In the genomic region with DNA sequence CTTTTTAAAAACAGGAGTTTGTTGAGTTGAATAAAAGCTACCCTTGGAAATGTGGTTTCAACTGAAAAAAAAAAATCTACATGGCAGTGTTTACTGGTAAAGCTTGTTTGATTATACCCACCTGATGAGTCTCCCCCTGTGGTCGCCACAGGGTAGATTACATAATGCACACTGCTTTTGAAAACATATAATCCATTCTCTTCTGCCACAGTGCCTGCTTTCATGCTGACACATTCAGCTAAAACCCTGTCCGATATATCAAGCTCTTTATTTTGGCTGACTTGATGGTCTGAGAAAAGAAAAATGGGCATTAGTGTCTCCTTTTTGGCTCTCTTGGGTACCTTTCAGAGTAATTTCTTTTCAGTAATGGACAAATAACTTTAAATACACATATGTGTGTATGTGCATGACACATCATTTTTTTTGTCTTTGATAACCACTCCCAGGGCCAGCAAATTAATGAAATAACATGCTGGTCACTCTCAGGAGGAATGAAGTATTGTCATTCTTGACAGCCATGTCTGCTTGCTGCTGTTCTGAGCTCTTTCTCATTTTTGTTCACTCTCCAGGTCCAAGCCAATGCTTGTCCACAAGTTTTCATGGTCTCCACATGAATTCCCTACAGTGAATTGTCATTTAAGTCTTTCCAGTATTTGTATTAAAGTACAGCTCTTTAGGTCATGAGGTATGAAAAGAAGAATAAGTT, we compare ENCODE assay signal across 21 mouse cellular contexts.
DNase-seq lines count a peak whose midpoint lies in the region; ATAC-seq and TF ChIP-seq lines count a peak whose summit lies in the region.
"Had no signal": no experiment of that assay in that cellular context is flagged by ENCODE, and none has a peak within 500 bp of the region (broad histone marks: within the 10 kb centered on the region; RNA-seq: fewer than 3 reads in every experiment).

No protein-coding gene starts in this region.

- H3K36me3 ChIP-seq in forebrain, embryonic 11.5 days (ENCODE audit: control insufficient read depth, insufficient read depth, low read length): no peaks in the 10 kb centered on the region
- no peaks in the 10 kb centered on the region for H3K36me3 ChIP-seq in forebrain, postnatal 0 days (ENCODE audit: insufficient read depth)
- no peaks in the 10 kb centered on the region for H3K36me3 ChIP-seq in midbrain, embryonic 12.5 days
- no peaks in the 10 kb centered on the region for H3K36me3 ChIP-seq in midbrain, embryonic 13.5 days
- no peaks in the 10 kb centered on the region for H3K36me3 ChIP-seq in forebrain, embryonic 16.5 days (ENCODE audit: control insufficient read depth, insufficient read depth)
- no peaks in the 10 kb centered on the region for H3K36me3 ChIP-seq in hindbrain, embryonic 12.5 days
- H3K36me3 ChIP-seq: heart, embryonic 12.5 days; heart, embryonic 15.5 days; hindbrain, embryonic 10.5 days; hindbrain, embryonic 15.5 days had no signal

- H3K4me3 ChIP-seq in forebrain, embryonic 11.5 days (ENCODE audit: low read depth, low read length): no peak overlapping the region
- no peak overlapping the region for H3K4me3 ChIP-seq in forebrain, postnatal 0 days (ENCODE audit: low read depth, low read length)
- H3K4me3 ChIP-seq in midbrain, embryonic 12.5 days: no peak overlapping the region
- no peak overlapping the region for H3K4me3 ChIP-seq in midbrain, embryonic 13.5 days (replicated peaks)
- H3K4me3 ChIP-seq in forebrain, embryonic 16.5 days (replicated peaks; ENCODE audit: low read length): no peak overlapping the region
- no peak overlapping the region for H3K4me3 ChIP-seq in hindbrain, embryonic 12.5 days
- H3K4me3 ChIP-seq: heart, embryonic 12.5 days; heart, embryonic 15.5 days; hindbrain, embryonic 10.5 days; hindbrain, embryonic 15.5 days had no signal

- DNase-seq in forebrain, embryonic 11.5 days (ENCODE audit: low spot score): no peak
- no peak for DNase-seq in forebrain, postnatal 0 days
- DNase-seq: adrenal gland, adult 8-10 months; adrenal gland, postnatal 25 days; cerebellum, adult 18-20 months; cerebellum, adult 9-10 months; cerebellum, postnatal 14 days; gastrocnemius, postnatal 25 days; heart, adult 18-20 months; heart, postnatal 10 days; heart, postnatal 36 days had no signal

- no peaks in the 10 kb centered on the region for H3K27me3 ChIP-seq in forebrain, embryonic 11.5 days (ENCODE audit: control insufficient read depth, insufficient read depth, low read length)
- H3K27me3 ChIP-seq in forebrain, postnatal 0 days (ENCODE audit: insufficient read depth, low read length): no peaks in the 10 kb centered on the region
- H3K27me3 ChIP-seq in midbrain, embryonic 12.5 days: peaks cover 9% of the 10 kb centered on the region; the same call in 1 of the 2 replicates
- H3K27me3 ChIP-seq in midbrain, embryonic 13.5 days: peaks cover 6% of the 10 kb centered on the region; the same call in 1 of the 2 replicates
- no peaks in the 10 kb centered on the region for H3K27me3 ChIP-seq in forebrain, embryonic 16.5 days (replicated peaks; ENCODE audit: control insufficient read depth, insufficient read depth, low read length)
- H3K27me3 ChIP-seq in hindbrain, embryonic 12.5 days: no peaks in the 10 kb centered on the region
- H3K27me3 ChIP-seq: heart, embryonic 12.5 days; heart, embryonic 15.5 days; hindbrain, embryonic 15.5 days had no signal

- no peak overlapping the region for H3K9ac ChIP-seq in forebrain, embryonic 11.5 days (ENCODE audit: low read length)
- no peak overlapping the region for H3K9ac ChIP-seq in forebrain, postnatal 0 days
- H3K9ac ChIP-seq in midbrain, embryonic 12.5 days (replicated peaks): no peak overlapping the region
- H3K9ac ChIP-seq in midbrain, embryonic 13.5 days (replicated peaks): no peak overlapping the region
- no peak overlapping the region for H3K9ac ChIP-seq in forebrain, embryonic 16.5 days (replicated peaks; ENCODE audit: low read depth, low read length)
- H3K9ac ChIP-seq in hindbrain, embryonic 12.5 days: no peak overlapping the region
- H3K9ac ChIP-seq: heart, embryonic 12.5 days; heart, embryonic 15.5 days; hindbrain, embryonic 15.5 days had no signal

- no peak for TF ChIP-seq CTCF in forebrain, postnatal 0 days (IDR thresholded peaks at IDR 0.05; ENCODE audit: low read depth)

- no peaks in the 10 kb centered on the region for H3K9me3 ChIP-seq in forebrain, embryonic 11.5 days (ENCODE audit: control insufficient read depth, low read length)
- no peaks in the 10 kb centered on the region for H3K9me3 ChIP-seq in forebrain, postnatal 0 days (ENCODE audit: low read length)
- no peaks in the 10 kb centered on the region for H3K9me3 ChIP-seq in midbrain, embryonic 12.5 days
- no peaks in the 10 kb centered on the region for H3K9me3 ChIP-seq in midbrain, embryonic 13.5 days
- H3K9me3 ChIP-seq in forebrain, embryonic 16.5 days (ENCODE audit: control insufficient read depth, low read length): no peaks in the 10 kb centered on the region
- no peaks in the 10 kb centered on the region for H3K9me3 ChIP-seq in hindbrain, embryonic 12.5 days (replicated peaks)
- H3K9me3 ChIP-seq: heart, embryonic 12.5 days; heart, embryonic 15.5 days; hindbrain, embryonic 10.5 days; hindbrain, embryonic 15.5 days had no signal

- peak; percentile 63; the same call in 1 of the 2 replicates for ATAC-seq in forebrain, embryonic 11.5 days (replicated peaks; ENCODE audit: low FRiP score)
- ATAC-seq in forebrain, postnatal 0 days: no peak
- peak; percentile 75 for ATAC-seq in midbrain, embryonic 12.5 days (ENCODE audit: low FRiP score, low read depth)
- ATAC-seq in midbrain, embryonic 13.5 days: no peak
- peak; percentile 50; the same call in 1 of the 2 replicates for ATAC-seq in forebrain, embryonic 16.5 days
- no peak for ATAC-seq in hindbrain, embryonic 12.5 days (ENCODE audit: low FRiP score)
- ATAC-seq: activated CD4-positive, CD25-positive, alpha-beta regulatory T cell, adult 4 months; intestine, postnatal 0 days had no signal

- no peak overlapping the region for H3K4me2 ChIP-seq in forebrain, embryonic 11.5 days (ENCODE audit: low read depth, low read length, severe bottlenecking)
- no peak overlapping the region for H3K4me2 ChIP-seq in forebrain, postnatal 0 days (ENCODE audit: low read depth)
- no peak overlapping the region for H3K4me2 ChIP-seq in midbrain, embryonic 12.5 days (replicated peaks)
- no peak overlapping the region for H3K4me2 ChIP-seq in midbrain, embryonic 13.5 days (replicated peaks)
- no peak overlapping the region for H3K4me2 ChIP-seq in forebrain, embryonic 16.5 days (ENCODE audit: low read length)
- H3K4me2 ChIP-seq in hindbrain, embryonic 12.5 days (replicated peaks): no peak overlapping the region
- H3K4me2 ChIP-seq: heart, embryonic 12.5 days; heart, embryonic 15.5 days; hindbrain, embryonic 15.5 days had no signal

- 18% methylated on average over 2 of the region's 2 CpGs for WGBS in forebrain, embryonic 11.5 days
- 9% methylated on average over 2 of the region's 2 CpGs for WGBS in forebrain, postnatal 0 days
- WGBS in midbrain, embryonic 12.5 days: 26% methylated on average over 2 of the region's 2 CpGs
- WGBS in midbrain, embryonic 13.5 days: 23% methylated on average over 2 of the region's 2 CpGs
- WGBS in forebrain, embryonic 16.5 days: 6% methylated on average over 2 of the region's 2 CpGs
- 39% methylated on average over 2 of the region's 2 CpGs for WGBS in hindbrain, embryonic 12.5 days

- no peaks in the 10 kb centered on the region; the same call in 1 of the 2 replicates for H3K4me1 ChIP-seq in forebrain, embryonic 11.5 days (replicated peaks; ENCODE audit: control insufficient read depth, insufficient read depth, low read length)
- H3K4me1 ChIP-seq in forebrain, postnatal 0 days (ENCODE audit: insufficient read depth): no peaks in the 10 kb centered on the region
- peaks cover 5% of the 10 kb centered on the region; the same call in 1 of the 2 replicates for H3K4me1 ChIP-seq in midbrain, embryonic 12.5 days
- H3K4me1 ChIP-seq in midbrain, embryonic 13.5 days (replicated peaks): 0 out of 2 replicates have a peak, but pooled peaks cover 5% of the 10 kb centered on the region
- H3K4me1 ChIP-seq in forebrain, embryonic 16.5 days (replicated peaks; ENCODE audit: control insufficient read depth, insufficient read depth, low read length): no peaks in the 10 kb centered on the region
- H3K4me1 ChIP-seq in hindbrain, embryonic 12.5 days: no peaks in the 10 kb centered on the region
- H3K4me1 ChIP-seq: heart, embryonic 12.5 days; heart, embryonic 15.5 days; hindbrain, embryonic 10.5 days; hindbrain, embryonic 15.5 days had no signal

- H3K27ac ChIP-seq in forebrain, embryonic 11.5 days (ENCODE audit: low read depth, low read length): no peak overlapping the region
- no peak overlapping the region for H3K27ac ChIP-seq in forebrain, postnatal 0 days (ENCODE audit: low read depth, low read length)
- no peak overlapping the region for H3K27ac ChIP-seq in midbrain, embryonic 12.5 days (replicated peaks)
- no peak overlapping the region for H3K27ac ChIP-seq in midbrain, embryonic 13.5 days
- no peak overlapping the region for H3K27ac ChIP-seq in forebrain, embryonic 16.5 days (ENCODE audit: low read length)
- H3K27ac ChIP-seq in hindbrain, embryonic 12.5 days: no peak overlapping the region
- H3K27ac ChIP-seq: heart, embryonic 15.5 days; hindbrain, embryonic 10.5 days; hindbrain, embryonic 15.5 days had no signal

Comparison
In these comparisons a context has a peak if more than half of its experiments do, and no peak if none do; other contexts are left out.
1. ATAC-seq: peak in forebrain, embryonic 11.5 days (single experiment), midbrain, embryonic 12.5 days (single experiment) and forebrain, embryonic 16.5 days (single experiment); none in forebrain, postnatal 0 days (single experiment), midbrain, embryonic 13.5 days (single experiment) and hindbrain, embryonic 12.5 days (single experiment).